Mouse (Mus musculus): ENCODE measurements around the gene Csrp3. TPM values are rescaled to one million over a fixed set of nuclear protein-coding genes. Genes with fewer than 3 reads are reported as not detected.

Gene Csrp3
- polyA plus RNA-seq, 1 experiment from 2014 or later = 0.19 TPM

DNA sequence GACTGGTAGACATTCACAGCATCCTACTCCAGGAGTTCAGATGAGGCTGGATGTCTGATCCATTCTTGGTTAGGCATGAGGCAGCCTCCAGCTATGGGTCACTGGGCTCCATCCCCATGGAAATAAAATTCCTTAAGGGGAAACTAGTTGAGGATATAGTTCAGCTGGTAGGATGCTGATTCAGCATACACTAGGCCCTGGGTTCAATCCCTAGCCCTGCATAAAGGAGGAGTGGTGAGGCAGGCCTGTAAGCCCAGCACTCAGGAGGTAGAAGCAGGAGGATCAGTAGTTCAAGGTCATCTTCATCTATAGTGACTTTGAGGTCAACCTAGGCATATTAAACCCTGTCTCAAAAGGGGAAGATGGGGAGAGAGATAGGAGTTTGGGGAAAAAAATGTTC, 16.4 kb upstream of the Csrp3 start:
- no peak for ATAC-seq
- Histone ChIP-seq H3K4me3 (replicated peaks) (no peak overlapping the region), H3K4me1 (replicated peaks) (no peaks in the 10 kb centered on the region), H3K36me3 (peaks cover 6% of the 10 kb centered on the region; the same call in 1 of the 2 replicates), H3K9ac (replicated peaks) (no peak overlapping the region), H3K27ac (no peak overlapping the region), H3K4me2 (replicated peaks) (no peak overlapping the region), H3K9me3 (no peaks in the 10 kb centered on the region), H3K27me3 (no peaks in the 10 kb centered on the region)

DNA sequence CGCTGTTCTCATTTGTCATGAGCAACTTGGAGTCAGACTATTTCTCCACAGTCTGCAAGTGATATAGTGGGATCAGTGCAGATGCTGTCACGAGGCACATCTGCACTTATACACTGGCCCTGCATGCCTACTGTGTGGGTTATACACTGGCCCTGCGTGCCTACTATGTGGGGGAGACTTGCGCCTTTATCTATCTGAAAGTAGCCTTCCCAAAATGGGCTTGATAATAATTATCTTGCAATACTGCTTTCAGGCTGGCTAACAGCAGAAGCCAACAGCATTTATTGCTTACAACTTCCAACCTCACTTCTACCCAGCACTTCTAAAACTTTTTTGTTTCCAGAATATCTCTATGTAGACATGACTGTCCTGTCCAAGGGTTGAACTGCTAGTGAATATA, 14.0 kb upstream of the Csrp3 start:
- 92% methylated on average over 4 of the region's 4 CpGs for whole genome bisulfite sequencing
- no peak overlapping the region for H3K9ac ChIP-seq (replicated peaks)
- no peak overlapping the region for H3K4me2 ChIP-seq (replicated peaks)
- no peaks in the 10 kb centered on the region for H3K4me1 ChIP-seq (replicated peaks)
- H3K4me3 ChIP-seq (replicated peaks) = no peak overlapping the region
- no peaks in the 10 kb centered on the region for H3K36me3 ChIP-seq
- no peaks in the 10 kb centered on the region for H3K27me3 ChIP-seq
- ATAC-seq = no peak
- no peaks in the 10 kb centered on the region for H3K9me3 ChIP-seq
- no peak overlapping the region for H3K27ac ChIP-seq

DNA sequence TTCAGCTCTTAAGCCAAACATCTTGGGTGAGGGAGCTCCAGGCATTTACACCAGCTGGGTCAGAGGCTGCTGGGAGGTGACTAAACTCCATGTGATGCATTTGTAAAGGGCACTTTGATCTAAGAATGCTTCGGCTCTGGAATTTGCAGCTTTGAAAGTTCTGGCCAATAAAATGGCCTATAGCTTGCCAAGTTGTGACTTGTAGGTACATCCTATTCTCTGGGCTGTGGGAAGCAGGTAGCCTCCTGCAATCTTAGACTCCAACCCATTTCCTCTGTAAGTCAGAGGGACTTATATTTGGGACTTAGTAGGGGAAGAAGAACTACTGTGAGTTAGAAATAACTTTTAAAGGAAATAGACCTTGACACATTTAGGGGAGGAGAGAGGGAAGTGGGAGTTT, 13.1 kb upstream of the Csrp3 start:
- H3K36me3 ChIP-seq = no peaks in the 10 kb centered on the region
- no peaks in the 10 kb centered on the region for H3K9me3 ChIP-seq
- no peaks in the 10 kb centered on the region for H3K27me3 ChIP-seq

DNA sequence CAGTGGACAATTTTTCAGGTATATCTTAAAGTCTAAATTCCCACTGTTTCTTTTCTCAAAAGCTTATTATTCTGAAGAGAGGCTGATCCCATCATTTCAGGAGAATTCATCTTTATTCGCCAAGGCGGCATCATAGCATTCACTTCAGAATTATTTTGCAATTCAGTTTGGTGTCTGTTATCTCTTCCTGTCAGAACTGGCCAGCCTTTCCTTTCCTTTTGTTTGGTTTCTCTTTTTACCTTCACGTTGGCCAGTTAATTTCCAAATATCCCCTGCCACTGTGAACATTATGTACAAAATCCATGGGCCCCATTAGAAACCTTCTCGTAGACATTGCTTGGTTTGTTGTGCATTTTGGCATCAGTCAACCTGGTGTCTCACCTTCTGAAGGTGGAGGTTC, 11.5 kb upstream of the Csrp3 start:
- 92% methylated on average over 4 of the region's 4 CpGs for WGBS
- Histone ChIP-seq H3K9me3 (no peaks in the 10 kb centered on the region), H3K9ac (replicated peaks) (no peak overlapping the region), H3K4me1 (replicated peaks) (no peaks in the 10 kb centered on the region), H3K27ac (no peak overlapping the region), H3K4me2 (replicated peaks) (no peak overlapping the region), H3K36me3 (no peaks in the 10 kb centered on the region), H3K4me3 (replicated peaks) (no peak overlapping the region), H3K27me3 (no peaks in the 10 kb centered on the region)
- ATAC-seq = no peak

More for the DNA sequence above, 13.1 kb upstream of the Csrp3 start:
- Histone ChIP-seq H3K9ac (replicated peaks) (no peak overlapping the region), H3K4me1 (replicated peaks) (no peaks in the 10 kb centered on the region), H3K4me2 (replicated peaks) (no peak overlapping the region), H3K4me3 (replicated peaks) (no peak overlapping the region), H3K27ac (no peak overlapping the region)
- WGBS = 79% methylated on average over 1 of the region's 1 CpGs
- no peak for ATAC-seq

DNA sequence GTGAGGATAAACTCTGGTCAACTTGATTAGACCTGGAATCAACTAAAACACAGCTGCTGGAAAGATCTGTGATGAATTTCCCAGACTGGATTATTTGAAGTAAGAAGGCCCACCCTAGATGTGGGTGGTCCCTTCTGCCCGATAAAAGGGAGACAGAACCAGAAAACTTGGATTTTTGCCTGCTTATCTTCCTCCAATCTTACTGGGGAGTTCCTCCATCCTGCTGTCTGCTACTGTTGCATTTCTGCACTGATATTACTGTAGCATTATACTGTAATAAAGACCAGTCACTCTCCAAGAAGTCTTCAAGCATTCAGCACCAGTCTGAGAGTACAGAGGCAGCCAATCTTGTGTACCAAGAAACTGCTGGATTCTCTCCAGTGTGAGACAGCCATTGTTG, 10.4 kb upstream of the Csrp3 start:
- no peaks in the 10 kb centered on the region for H3K9me3 ChIP-seq
- ATAC-seq = no peak
- H3K27ac ChIP-seq = no peak overlapping the region
- no peak overlapping the region for H3K9ac ChIP-seq (replicated peaks)
- no peaks in the 10 kb centered on the region for H3K4me1 ChIP-seq (replicated peaks)
- no peaks in the 10 kb centered on the region for H3K36me3 ChIP-seq
- H3K4me3 ChIP-seq (replicated peaks) = no peak overlapping the region
- H3K27me3 ChIP-seq = no peaks in the 10 kb centered on the region
- no peak overlapping the region for H3K4me2 ChIP-seq (replicated peaks)
- WGBS = 81% methylated on average over 1 of the region's 1 CpGs

DNA sequence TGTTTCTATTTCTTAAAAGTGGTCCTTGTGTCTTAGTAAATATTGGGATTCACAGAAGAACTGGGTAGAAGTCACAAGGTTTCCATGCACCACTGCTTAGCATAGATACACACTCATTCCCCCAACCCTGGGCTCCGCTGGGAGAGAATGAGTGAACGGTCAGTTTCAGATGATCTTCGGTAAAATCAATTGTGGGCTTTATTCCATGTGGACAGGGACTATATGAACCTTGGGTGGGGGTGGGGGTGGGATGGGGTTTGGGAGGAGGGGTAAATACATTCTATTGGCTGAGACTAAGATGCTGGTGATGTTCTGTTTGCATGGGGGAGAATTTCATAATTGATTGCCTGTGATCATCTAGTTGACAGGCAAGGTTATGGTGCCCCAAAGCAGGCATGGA, 7.6 kb upstream of the Csrp3 start:
- Histone ChIP-seq H3K4me2 (replicated peaks) (no peak overlapping the region), H3K36me3 (no peaks in the 10 kb centered on the region), H3K9ac (replicated peaks) (no peak overlapping the region), H3K4me3 (replicated peaks) (no peak overlapping the region), H3K9me3 (no peaks in the 10 kb centered on the region), H3K4me1 (replicated peaks) (0 out of 2 replicates have a peak, but pooled peaks cover 4% of the 10 kb centered on the region), H3K27ac (no peak overlapping the region), H3K27me3 (no peaks in the 10 kb centered on the region)
- ATAC-seq = no peak
- 95% methylated on average over 3 of the region's 3 CpGs for WGBS

DNA sequence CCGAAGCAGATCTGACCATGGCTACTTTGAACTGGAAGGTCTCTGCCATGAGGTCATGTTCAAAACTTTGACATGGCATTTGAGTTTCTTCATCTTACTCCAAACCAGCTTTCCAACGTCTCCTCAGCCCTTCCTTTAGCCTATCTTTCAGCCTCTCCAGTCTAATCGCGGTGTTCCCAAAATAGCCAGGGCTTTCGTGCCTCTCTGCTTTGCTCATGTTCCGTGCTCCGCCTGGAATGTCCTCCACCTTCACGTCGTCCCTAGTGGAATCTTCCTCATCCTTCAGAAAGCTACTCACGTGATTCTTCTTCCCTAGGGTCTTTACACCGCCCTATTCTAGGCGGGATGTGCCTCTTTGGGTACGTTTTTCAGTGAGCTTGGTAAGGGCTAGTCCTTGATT, 5.7 kb upstream of the Csrp3 start:
- Histone ChIP-seq H3K36me3 (no peaks in the 10 kb centered on the region), H3K4me2 (replicated peaks) (no peak overlapping the region), H3K4me1 (replicated peaks) (0 out of 2 replicates have a peak, but pooled peaks cover 4% of the 10 kb centered on the region), H3K9ac (replicated peaks) (no peak overlapping the region), H3K27ac (no peak overlapping the region), H3K4me3 (replicated peaks) (no peak overlapping the region), H3K9me3 (no peaks in the 10 kb centered on the region), H3K27me3 (peaks cover under 1% of the 10 kb centered on the region; the same call in 1 of the 2 replicates)
- no peak for ATAC-seq
- WGBS = 88% methylated on average over 13 of the region's 13 CpGs

DNA sequence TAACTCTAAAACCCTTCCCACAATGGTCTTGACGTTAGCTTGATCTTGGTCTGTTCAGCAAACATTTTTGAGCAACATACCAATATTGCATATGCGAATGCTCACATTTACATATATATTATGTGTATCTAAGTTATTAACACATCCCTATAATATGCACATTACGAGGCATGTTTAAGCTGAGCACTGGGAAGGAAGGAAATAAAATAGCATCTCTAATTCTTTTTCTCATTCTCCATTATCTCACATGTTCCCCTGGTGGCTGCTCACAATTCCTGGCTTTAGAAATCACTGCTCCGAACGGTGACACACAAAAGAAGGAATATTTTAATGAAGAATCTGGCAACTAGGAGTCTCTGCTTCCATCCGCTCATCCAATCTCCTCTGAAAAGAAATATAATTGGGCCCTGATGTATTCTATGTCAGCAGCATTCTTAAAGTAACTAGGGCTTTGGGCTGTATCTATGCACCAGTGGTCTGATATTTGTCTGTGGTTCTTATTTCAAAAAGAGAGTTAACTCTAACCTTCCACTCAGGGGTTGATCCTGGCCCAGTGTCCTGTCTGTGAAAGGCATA, 3.8 kb upstream of the Csrp3 start:
- Histone ChIP-seq H3K4me2 (replicated peaks) (no peak overlapping the region), H3K27ac (peak overlapping the region; percentile 30), H3K9me3 (no peaks in the 10 kb centered on the region), H3K36me3 (no peaks in the 10 kb centered on the region), H3K27me3 (peaks cover 19% of the 10 kb centered on the region), H3K4me1 (replicated peaks) (peaks cover 11% of the 10 kb centered on the region), H3K9ac (replicated peaks) (no peak overlapping the region), H3K4me3 (replicated peaks) (no peak overlapping the region)
- 37% methylated on average over 6 of the region's 6 CpGs for WGBS
- 0 out of 2 replicates have a peak, but pooled peaks have one; percentile 30 for ATAC-seq

DNA sequence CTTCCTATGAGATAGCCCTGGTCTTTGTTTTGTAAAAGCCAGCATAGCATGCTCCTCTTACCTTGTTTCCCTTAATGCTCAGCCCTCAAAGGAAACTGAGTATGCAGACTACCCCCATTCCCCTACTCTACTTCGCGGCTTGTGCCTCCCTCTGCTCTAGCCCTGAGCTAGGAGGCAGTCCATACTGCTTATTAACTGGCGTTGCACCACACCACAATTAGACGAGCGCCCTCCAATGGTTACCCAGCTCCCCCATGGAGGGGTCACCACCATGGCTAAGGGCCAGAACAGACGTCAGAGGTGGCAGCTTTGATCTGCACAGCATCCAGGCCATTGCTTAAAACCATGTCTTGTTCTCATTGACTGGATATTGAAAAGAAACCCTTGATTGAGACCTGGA, 1.1 kb downstream of the Csrp3 start:
- H3K9me3 ChIP-seq = no peaks in the 10 kb centered on the region
- no peak overlapping the region for H3K27ac ChIP-seq
- H3K9ac ChIP-seq (replicated peaks) = no peak overlapping the region
- H3K4me1 ChIP-seq (replicated peaks) = peaks cover 10% of the 10 kb centered on the region
- ATAC-seq = no peak
- WGBS = 44% methylated on average over 6 of the region's 6 CpGs
- no peaks in the 10 kb centered on the region for H3K36me3 ChIP-seq
- peaks cover 58% of the 10 kb centered on the region for H3K27me3 ChIP-seq
- no peak overlapping the region for H3K4me2 ChIP-seq (replicated peaks)
- H3K4me3 ChIP-seq (replicated peaks) = no peak overlapping the region

DNA sequence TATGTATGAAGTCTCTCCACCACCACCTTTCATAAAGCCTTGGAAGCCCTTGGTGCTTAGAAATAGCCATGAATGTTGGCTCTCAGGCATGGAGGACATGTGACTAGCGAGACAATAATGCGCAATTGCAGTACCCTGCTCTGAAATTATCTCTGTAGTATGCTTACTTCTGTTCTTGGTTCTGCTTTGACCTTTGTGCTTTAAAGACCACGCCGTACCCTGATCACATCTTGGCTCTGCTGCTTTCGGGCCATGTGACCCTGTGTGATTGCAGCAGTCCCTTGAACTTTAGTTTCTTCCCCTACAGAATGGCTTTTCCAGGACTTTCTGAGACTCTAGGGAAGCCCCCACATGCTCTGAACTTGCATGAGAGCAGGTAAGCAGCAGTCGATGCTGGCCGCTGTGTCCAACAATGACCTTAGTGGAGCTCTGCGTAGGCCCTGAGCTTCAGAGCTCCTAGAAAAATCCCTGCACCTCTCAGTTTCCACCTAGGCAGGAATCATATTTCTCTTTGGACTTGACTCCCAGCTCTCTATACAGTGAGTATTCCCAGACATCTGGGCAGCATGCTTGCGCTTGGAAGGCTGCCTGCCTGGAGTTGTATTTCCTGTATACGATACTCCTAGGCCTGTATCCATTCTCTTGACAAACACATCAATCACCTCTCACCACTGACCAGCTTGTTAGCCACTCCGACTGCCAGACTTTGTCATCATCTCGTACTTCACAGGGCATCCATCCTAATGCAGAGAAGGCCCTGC, 2.4 kb downstream of the Csrp3 start:
- no peak overlapping the region for H3K4me3 ChIP-seq (replicated peaks)
- H3K4me1 ChIP-seq (replicated peaks) = peaks cover 7% of the 10 kb centered on the region
- WGBS = 91% methylated on average over 12 of the region's 12 CpGs
- H3K9ac ChIP-seq (replicated peaks) = no peak overlapping the region
- no peaks in the 10 kb centered on the region for H3K36me3 ChIP-seq
- H3K4me2 ChIP-seq (replicated peaks) = no peak overlapping the region
- no peak for ATAC-seq
- no peaks in the 10 kb centered on the region for H3K9me3 ChIP-seq
- no peak overlapping the region for H3K27ac ChIP-seq
- peaks cover 66% of the 10 kb centered on the region for H3K27me3 ChIP-seq

DNA sequence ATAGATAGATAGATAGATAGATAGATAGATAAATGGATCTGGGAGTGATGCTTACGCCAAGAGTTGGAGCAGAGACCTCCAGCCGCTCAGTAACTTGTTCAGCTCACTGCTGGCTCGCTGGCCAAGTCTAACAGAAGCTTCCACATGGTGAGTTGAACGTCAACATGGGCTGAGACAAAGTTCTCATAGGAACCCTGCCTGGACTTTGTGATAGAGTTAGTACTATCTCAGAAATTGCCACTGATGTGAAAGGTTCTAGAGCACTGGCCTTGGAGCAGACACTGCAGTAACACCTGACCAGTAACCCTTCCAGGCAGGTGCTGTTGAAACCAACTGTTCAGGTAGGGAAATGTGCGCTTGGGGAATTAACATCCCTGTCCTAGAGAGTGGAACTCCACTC, 4.3 kb downstream of the Csrp3 start:
- no peaks in the 10 kb centered on the region for H3K9me3 ChIP-seq
- 88% methylated on average over 5 of the region's 5 CpGs for WGBS
- no peak overlapping the region for H3K4me2 ChIP-seq (replicated peaks)
- H3K36me3 ChIP-seq = no peaks in the 10 kb centered on the region
- no peak for ATAC-seq
- no peak overlapping the region for H3K27ac ChIP-seq
- H3K27me3 ChIP-seq = peaks cover 84% of the 10 kb centered on the region
- H3K9ac ChIP-seq (replicated peaks) = no peak overlapping the region
- H3K4me1 ChIP-seq (replicated peaks) = peaks cover 7% of the 10 kb centered on the region
- H3K4me3 ChIP-seq (replicated peaks) = no peak overlapping the region

DNA sequence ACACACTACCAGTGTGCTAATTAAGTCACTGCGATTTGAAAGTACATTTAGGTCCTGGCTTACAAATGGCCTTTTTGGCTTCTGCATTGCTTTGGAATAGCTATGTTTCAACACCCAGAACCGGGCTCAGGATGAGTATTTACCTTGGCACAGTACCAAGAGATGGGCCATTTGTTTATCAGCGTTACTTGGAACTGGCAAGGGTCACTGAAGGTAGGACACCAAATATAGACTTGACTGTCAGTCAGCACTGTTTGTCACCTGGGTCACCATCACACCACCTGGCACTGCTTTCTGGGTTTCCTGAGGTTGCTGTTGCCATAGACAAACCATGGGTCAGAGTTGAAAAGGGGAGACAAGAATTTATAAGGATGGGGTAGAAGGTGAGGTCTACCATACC, 5.5 kb downstream of the Csrp3 start:
- H3K36me3 ChIP-seq = no peaks in the 10 kb centered on the region
- ATAC-seq = no peak
- H3K27me3 ChIP-seq = peaks cover 81% of the 10 kb centered on the region
- no peak overlapping the region for H3K4me3 ChIP-seq (replicated peaks)
- no peaks in the 10 kb centered on the region for H3K4me1 ChIP-seq (replicated peaks)
- no peak overlapping the region for H3K27ac ChIP-seq
- no peak overlapping the region for H3K9ac ChIP-seq (replicated peaks)
- WGBS = 78% methylated on average over 3 of the region's 3 CpGs
- H3K4me2 ChIP-seq (replicated peaks) = no peak overlapping the region
- H3K9me3 ChIP-seq = no peaks in the 10 kb centered on the region

DNA sequence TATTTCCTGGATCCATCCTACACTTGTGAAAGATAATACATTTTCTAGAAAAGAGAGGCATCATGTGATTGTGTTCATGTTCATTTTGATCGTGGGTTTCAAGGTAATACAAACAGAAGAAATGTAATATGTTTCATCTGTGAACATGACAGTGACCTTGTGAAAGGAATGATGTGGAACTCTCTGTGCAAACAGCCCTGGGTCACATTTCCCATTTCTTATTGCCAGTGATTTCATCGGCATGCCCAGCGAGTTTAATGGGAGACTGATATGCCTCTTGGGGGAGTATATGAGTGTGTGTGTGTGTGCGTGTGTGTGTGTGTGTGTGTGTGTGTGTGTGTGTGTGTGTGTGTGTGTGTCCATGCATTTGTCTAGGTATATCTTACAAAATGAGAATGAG, 6.3 kb downstream of the Csrp3 start:
- no peak overlapping the region for H3K4me3 ChIP-seq (replicated peaks)
- ATAC-seq = no peak
- H3K4me2 ChIP-seq (replicated peaks) = no peak overlapping the region
- H3K36me3 ChIP-seq = no peaks in the 10 kb centered on the region
- H3K4me1 ChIP-seq (replicated peaks) = no peaks in the 10 kb centered on the region
- no peaks in the 10 kb centered on the region for H3K9me3 ChIP-seq
- 89% methylated on average over 4 of the region's 4 CpGs for WGBS
- H3K27ac ChIP-seq = no peak overlapping the region
- peaks cover 81% of the 10 kb centered on the region for H3K27me3 ChIP-seq
- H3K9ac ChIP-seq (replicated peaks) = no peak overlapping the region

All from midbrain, embryonic 13.5 days (tissue).